Mouse (Mus musculus) midbrain, embryonic 16.5 days (tissue): ENCODE measurements at regions not wholly inside any gene's neighbourhood (a gene's known extent, or its start where the extent isn't known, plus 50 kb on each side); places are given as distances from the start of the nearest gene placed in this dataset.

Source experiments
- ATAC-seq: fragments of 200-750 bp; cut with Nextera tagmentation; 2 replicates; pipeline ENCODE4 v1.8.0; 2017; ENCODE audit warnings: moderate TSS enrichment
- H3K27ac ChIP-seq: fragments of 300-500 bp; sonication (generic); 2 replicates; pipeline ENCODE4 v1.5.1; 2014; ENCODE audit warnings: mild to moderate bottlenecking, low read length, mixed read lengths
- H3K27me3 ChIP-seq: fragments of 300-500 bp; sonication (generic); 2 replicates; pipeline ENCODE4 v1.6.1; 2014; ENCODE audit warnings: low read depth, low read length, mixed read lengths; ENCODE audit not compliant: control insufficient read depth, insufficient read depth
- H3K36me3 ChIP-seq: fragments of 300-500 bp; sonication (generic); 2 replicates; pipeline ENCODE4 v1.6.1; 2014; ENCODE audit warnings: mild to moderate bottlenecking, low read length, moderate library complexity, mixed read lengths; ENCODE audit not compliant: control insufficient read depth, insufficient read depth
- H3K4me1 ChIP-seq: fragments of 300-500 bp; sonication (generic); 2 replicates; pipeline ENCODE4 v1.6.1; 2014; ENCODE audit warnings: mild to moderate bottlenecking, low read length, mixed read lengths; ENCODE audit not compliant: control insufficient read depth, insufficient read depth
- H3K4me2 ChIP-seq: fragments of 300-500 bp; sonication (generic); 2 replicates; pipeline ENCODE4 v1.6.1; 2014; ENCODE audit warnings: mild to moderate bottlenecking, low read length, mixed read lengths
- H3K4me3 ChIP-seq: fragments of 300-500 bp; sonication (generic); 2 replicates; pipeline ENCODE4 v1.5.1; 2014; ENCODE audit warnings: low read depth, mild to moderate bottlenecking, low read length, moderate library complexity, mixed read lengths
- H3K9ac ChIP-seq: fragments of 300-500 bp; sonication (generic); 2 replicates; pipeline ENCODE4 v1.6.1; 2014; ENCODE audit warnings: low read depth, low read length, mixed read lengths
- H3K9me3 ChIP-seq: fragments of 300-500 bp; sonication (generic); replicated peaks from 2 replicates; pipeline ENCODE4 v1.6.1; 2014; ENCODE audit warnings: mild to moderate bottlenecking, low read length, mixed read lengths; ENCODE audit not compliant: control insufficient read depth, poor library complexity, severe bottlenecking
- WGBS: fragments of 180-500 bp; shearing (Covaris S2); extraction: QIAGEN DNeasy Blood & Tissue Kit; methylation state at CpG from one replicate; pipeline ENCODE4 v1.1.7; 2014; 5-methylcytosine and 5-hydroxymethylcytosine counted together

GRCm38 (mm10) chr10:96263544-96263943 lies 127.1 kb downstream of the Gm5426 start:
- no peak overlapping the region for H3K4me3 ChIP-seq
- no peaks in the 10 kb centered on the region for H3K9me3 ChIP-seq
- no peaks in the 10 kb centered on the region for H3K27me3 ChIP-seq
- H3K27ac ChIP-seq: no peak overlapping the region
- no peaks in the 10 kb centered on the region for H3K36me3 ChIP-seq
- H3K4me1 ChIP-seq: no peaks in the 10 kb centered on the region; the same call in none of the 2 replicates
- no peak overlapping the region for H3K4me2 ChIP-seq
- WGBS: 34% methylated on average over 7 of the region's 7 CpGs
- no peak overlapping the region for H3K9ac ChIP-seq
- ATAC-seq: no peak

- Histone ChIP-seq H3K27ac (no peak overlapping the region), H3K4me3 (no peak overlapping the region), H3K9ac (no peak overlapping the region), H3K36me3 (no peaks in the 10 kb centered on the region), H3K27me3 (no peaks in the 10 kb centered on the region), H3K4me1 (no peaks in the 10 kb centered on the region; the same call in none of the 2 replicates), H3K9me3 (no peaks in the 10 kb centered on the region), H3K4me2 (no peak overlapping the region)
- ATAC-seq: no peak
- WGBS: 47% methylated on average over 5 of the region's 5 CpGs
These were observed 128.0 kb downstream of the Gm5426 start for GRCm38 (mm10) chr10:96264433-96264832.

- Histone ChIP-seq H3K9ac (no peak overlapping the region), H3K27me3 (no peaks in the 10 kb centered on the region), H3K27ac (no peak overlapping the region), H3K4me1 (no peaks in the 10 kb centered on the region; the same call in none of the 2 replicates), H3K36me3 (no peaks in the 10 kb centered on the region), H3K4me3 (no peak overlapping the region), H3K4me2 (no peak overlapping the region), H3K9me3 (no peaks in the 10 kb centered on the region)
- ATAC-seq: no peak
- WGBS: 71% methylated on average over 4 of the region's 4 CpGs
These were observed 128.5 kb downstream of the Gm5426 start for GRCm38 (mm10) chr10:96264866-96265265.

- Histone ChIP-seq H3K4me2 (no peak overlapping the region), H3K27ac (no peak overlapping the region), H3K36me3 (no peaks in the 10 kb centered on the region), H3K9ac (no peak overlapping the region), H3K27me3 (no peaks in the 10 kb centered on the region), H3K4me1 (no peaks in the 10 kb centered on the region; the same call in none of the 2 replicates), H3K9me3 (no peaks in the 10 kb centered on the region), H3K4me3 (no peak overlapping the region)
- WGBS: 74% methylated on average over 9 of the region's 9 CpGs
- ATAC-seq: no peak
These were observed 129.8 kb downstream of the Gm5426 start for GRCm38 (mm10) chr10:96266100-96266735.

- Histone ChIP-seq H3K27ac (no peak overlapping the region), H3K4me1 (no peaks in the 10 kb centered on the region; the same call in none of the 2 replicates), H3K4me3 (no peak overlapping the region), H3K36me3 (no peaks in the 10 kb centered on the region), H3K9ac (no peak overlapping the region), H3K27me3 (no peaks in the 10 kb centered on the region), H3K9me3 (no peaks in the 10 kb centered on the region), H3K4me2 (no peak overlapping the region)
- 87% methylated on average over 4 of the region's 4 CpGs for WGBS
- ATAC-seq: no peak
These were observed 131.2 kb downstream of the Gm5426 start for GRCm38 (mm10) chr10:96267603-96268002.

GRCm38 (mm10) chr10:96273607-96274365 lies 137.4 kb downstream of the Gm5426 start:
- H3K4me1 ChIP-seq: no peaks in the 10 kb centered on the region
- no peaks in the 10 kb centered on the region for H3K27me3 ChIP-seq
- no peak overlapping the region for H3K9ac ChIP-seq
- H3K36me3 ChIP-seq: no peaks in the 10 kb centered on the region
- no peak overlapping the region for H3K4me2 ChIP-seq
- 87% methylated on average over 7 of the region's 7 CpGs for WGBS
- ATAC-seq: no peak
- H3K4me3 ChIP-seq: no peak overlapping the region
- H3K9me3 ChIP-seq: no peaks in the 10 kb centered on the region
- H3K27ac ChIP-seq: no peak overlapping the region

- no peaks in the 10 kb centered on the region for H3K36me3 ChIP-seq
- no peak overlapping the region for H3K4me2 ChIP-seq
- no peaks in the 10 kb centered on the region for H3K4me1 ChIP-seq
- H3K4me3 ChIP-seq: no peak overlapping the region
- no peak overlapping the region for H3K9ac ChIP-seq
- no peak for ATAC-seq
- H3K27ac ChIP-seq: no peak overlapping the region
- no peaks in the 10 kb centered on the region for H3K27me3 ChIP-seq
- 90% methylated on average over 6 of the region's 6 CpGs for WGBS
- no peaks in the 10 kb centered on the region for H3K9me3 ChIP-seq
These were observed 143.7 kb downstream of the Gm5426 start for GRCm38 (mm10) chr10:96280149-96280548.

- Histone ChIP-seq H3K36me3 (no peaks in the 10 kb centered on the region), H3K9me3 (no peaks in the 10 kb centered on the region), H3K4me2 (no peak overlapping the region), H3K4me3 (no peak overlapping the region), H3K27ac (no peak overlapping the region), H3K27me3 (no peaks in the 10 kb centered on the region), H3K9ac (no peak overlapping the region), H3K4me1 (0 out of 2 replicates have a peak, but pooled peaks cover 2% of the 10 kb centered on the region)
- ATAC-seq: no peak
- WGBS: 43% methylated on average over 10 of the region's 10 CpGs
These were observed 149.1 kb downstream of the Gm5426 start for GRCm38 (mm10) chr10:96285407-96286093.

GRCm38 (mm10) chr10:96286094-96286485 lies 149.7 kb downstream of the Gm5426 start:
- no peaks in the 10 kb centered on the region for H3K27me3 ChIP-seq
- no peak overlapping the region for H3K27ac ChIP-seq
- H3K4me2 ChIP-seq: no peak overlapping the region
- H3K9me3 ChIP-seq: no peaks in the 10 kb centered on the region
- WGBS: 75% methylated on average over 2 of the region's 2 CpGs
- H3K36me3 ChIP-seq: no peaks in the 10 kb centered on the region
- no peak overlapping the region for H3K4me3 ChIP-seq
- H3K9ac ChIP-seq: no peak overlapping the region
- ATAC-seq: no peak
- H3K4me1 ChIP-seq: 0 out of 2 replicates have a peak, but pooled peaks cover 2% of the 10 kb centered on the region
